Mouse (Mus musculus): ENCODE data around the gene Eif4a1.
"Not testable (repeated sequence)": the region's sequence is repeated elsewhere in the genome, so short reads cannot be mapped to it uniquely, and the experiment has no call there.

Eif4a1 gene

GRCm38 (mm10) chr11:69633128-69633866 lies 38.9 kb downstream of the Eif4a1 start:
- no peak for DNase-seq (ENCODE audit: low spot score in 2 of 2)

GRCm38 (mm10) chr11:69632284-69633089 lies 39.7 kb downstream of the Eif4a1 start, which contains the start of gene Fxr2:
Gene Fxr2, plus strand, starts transcription at chr11:69632990.
- DNase-seq (ENCODE audit: low spot score in 2 of 2): peak; percentile 100

GRCm38 (mm10) chr11:69629802-69630201 lies 42.4 kb downstream of the Eif4a1 start:
- no peak for DNase-seq (ENCODE audit: low spot score in 2 of 2)

- DNase-seq (ENCODE audit: low spot score in 2 of 2): peak in 1 of 2 experiments; percentile 79
Measured at GRCm38 (mm10) chr11:69628286-69628685, 43.9 kb downstream of the Eif4a1 start.

- not testable (repeated sequence) for DNase-seq (ENCODE audit: low spot score in 2 of 2)
Measured at GRCm38 (mm10) chr11:69624339-69624738, 47.9 kb downstream of the Eif4a1 start.

GRCm38 (mm10) chr11:69623006-69623405 lies 49.2 kb downstream of the Eif4a1 start:
- no peak for DNase-seq (ENCODE audit: low spot score in 2 of 2)

GRCm38 (mm10) chr11:69622406-69622805 lies 49.8 kb downstream of the Eif4a1 start:
- no peak for DNase-seq (ENCODE audit: low spot score in 2 of 2)

GRCm38 (mm10) chr11:69621571-69622268 lies 50.5 kb downstream of the Eif4a1 start, which contains the start of gene Sat2:
Gene Sat2, plus strand, starts transcription at chr11:69622024.
- DNase-seq (ENCODE audit: low spot score in 2 of 2): no peak

- DNase-seq (ENCODE audit: low spot score in 2 of 2): no peak
Measured at GRCm38 (mm10) chr11:69620394-69621081, 51.7 kb downstream of the Eif4a1 start.

GRCm38 (mm10) chr11:69617805-69618204 lies 54.4 kb downstream of the Eif4a1 start, which contains the start of gene Shbg:
Gene Shbg, minus strand, starts transcription at chr11:69617905.
- no peak for DNase-seq (ENCODE audit: low spot score in 2 of 2)
